Mouse (Mus musculus) thymus, postnatal 10 days (tissue): ENCODE results near the gene Asgr1.
"Not testable (repeated sequence)": the region's sequence is repeated elsewhere in the genome, so short reads cannot be mapped to it uniquely, and the experiment has no call there.

Experiments used
- DNase-seq, 2 experiments: peaks; one replicate each; pipeline ENCODE4 v3.0.0; 2021; ENCODE audit warnings: low spot score in 2 of 2

Asgr1 gene

DNA sequence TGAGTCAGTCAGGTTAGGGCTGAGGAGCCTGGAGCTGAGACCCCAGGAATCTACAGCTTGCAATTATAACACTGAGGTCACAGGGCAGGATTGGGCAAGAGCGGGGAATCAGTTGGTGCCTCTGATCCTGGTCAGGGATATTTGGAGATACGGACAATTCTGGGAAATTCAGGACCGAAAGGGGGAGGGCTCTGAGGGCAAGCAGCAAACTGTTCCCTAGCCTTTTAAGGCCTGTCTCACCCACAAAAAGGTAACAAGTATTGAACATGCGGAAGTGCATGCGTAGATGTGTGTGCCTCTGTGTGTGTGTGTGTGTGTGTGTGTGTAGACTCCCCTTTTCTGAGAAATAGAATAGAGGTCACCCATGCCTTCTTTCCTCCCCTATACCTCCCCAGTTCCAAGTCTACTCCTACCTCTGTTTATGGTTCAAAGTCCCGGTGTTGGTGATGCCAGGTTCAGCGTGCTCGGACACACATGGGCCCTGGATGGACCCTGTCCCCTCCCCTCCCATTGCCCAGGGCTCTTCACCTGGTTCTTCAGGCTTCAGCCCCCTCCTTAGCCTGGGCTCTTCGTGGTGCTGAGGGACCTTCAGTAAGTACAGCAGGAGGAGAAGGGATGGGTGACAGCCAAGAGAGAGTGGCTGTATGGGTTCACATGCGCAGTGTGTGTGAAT is at the start of gene Asgr1:
Asgr1 (plus strand) TSS at position 188 of the 673 bp plus-strand sequence.
- DNase-seq = no peak

DNA sequence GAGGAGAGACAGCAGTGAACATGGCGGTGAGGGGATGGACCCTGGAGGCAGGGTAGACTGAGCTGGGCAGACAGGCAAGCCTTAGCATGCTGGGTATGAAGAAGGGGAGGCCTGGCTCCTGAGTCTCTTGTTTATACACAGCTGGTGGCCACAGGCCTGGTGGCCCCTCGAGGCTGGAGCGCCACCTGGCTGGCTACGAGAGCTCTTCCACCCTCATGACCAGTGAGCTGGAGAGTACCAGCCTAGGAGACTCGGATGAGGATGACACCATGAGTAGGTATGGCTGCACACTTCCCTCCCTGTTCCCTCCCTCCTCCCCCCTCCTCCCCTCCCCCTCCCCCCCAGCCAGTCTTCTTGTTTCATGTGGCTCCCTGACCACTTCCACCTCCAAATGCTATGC is 48.4 kb upstream of the Asgr1 start:
- DNase-seq = peak in 1 of 2 experiments; percentile 45

GRCm38 (mm10) chr11:70010033-70010432 is 43.9 kb upstream of the Asgr1 start:
- no peak for DNase-seq

DNA sequence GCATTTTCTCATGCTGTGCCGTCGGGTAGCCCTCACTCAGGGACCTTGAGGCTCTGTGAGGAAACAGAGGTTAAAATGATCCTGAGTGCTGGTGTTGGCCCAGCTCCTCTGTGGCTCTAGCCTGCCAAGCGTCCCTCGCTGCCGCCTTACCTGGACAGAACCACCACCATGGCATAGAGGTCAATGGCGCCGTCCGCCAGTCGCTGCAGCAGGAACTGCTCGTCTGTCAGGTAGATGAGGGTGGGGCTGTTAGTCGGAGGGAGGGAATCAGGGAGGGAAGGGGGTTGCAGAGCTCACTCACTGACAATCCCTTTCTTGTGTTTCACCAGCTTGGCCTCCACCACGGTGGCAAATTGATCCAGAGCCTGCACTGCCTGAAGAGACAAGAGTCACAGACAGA is 43.3 kb upstream of the Asgr1 start:
- no peak for DNase-seq

- no peak for DNase-seq
These were observed 42.9 kb upstream of the Asgr1 start for GRCm38 (mm10) chr11:70010961-70011360.

DNA sequence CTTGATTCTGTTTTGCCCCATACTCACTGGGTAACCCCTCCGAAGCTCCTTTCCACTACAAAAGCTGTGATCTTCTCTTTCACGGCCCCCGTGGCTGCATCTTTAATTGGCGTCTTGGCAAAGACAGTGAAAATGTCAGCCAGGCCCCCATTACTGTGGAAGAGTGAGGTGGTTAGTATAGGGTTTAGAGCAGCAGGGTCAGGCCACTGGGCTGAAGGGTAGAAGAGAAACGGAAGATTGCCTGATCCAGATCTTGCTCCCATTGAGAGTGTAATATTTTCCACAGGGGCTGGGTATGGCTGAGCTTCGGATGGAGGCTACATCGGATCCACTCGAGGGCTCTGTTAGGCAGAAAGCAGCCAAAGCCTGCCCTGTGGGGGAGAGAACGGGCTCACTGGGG is 41.0 kb upstream of the Asgr1 start:
- DNase-seq = no peak

DNA sequence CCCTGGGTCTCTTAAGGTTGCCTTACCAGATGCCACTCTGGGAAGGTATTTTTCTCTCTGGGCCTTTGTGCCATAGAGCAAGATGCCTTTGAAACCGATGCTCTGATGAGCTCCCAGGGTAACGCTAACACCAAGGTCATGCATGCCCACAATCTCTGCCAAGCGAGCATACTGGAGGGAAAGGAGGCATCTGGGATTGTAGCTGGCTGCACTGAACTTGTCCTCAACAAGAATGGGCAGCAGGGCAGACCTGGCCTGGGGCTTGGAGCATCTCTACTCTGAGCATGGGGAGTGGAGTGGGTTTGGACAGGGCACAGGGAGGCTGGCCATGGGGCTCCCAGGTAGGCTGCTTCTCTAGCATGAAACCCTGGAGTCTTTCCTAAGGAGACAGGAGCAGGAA is 40.5 kb upstream of the Asgr1 start:
- DNase-seq = no peak

GRCm38 (mm10) chr11:70014051-70014450 is 39.8 kb upstream of the Asgr1 start:
- DNase-seq = no peak

GRCm38 (mm10) chr11:70014880-70015558 is 38.9 kb upstream of the Asgr1 start, which contains the start of gene Acadvl:
Acadvl (minus strand) TSS chr11:70015411.
- DNase-seq = peak; percentile 78 to 83

GRCm38 (mm10) chr11:70015677-70016076 is 38.2 kb upstream of the Asgr1 start:
- no peak for DNase-seq

DNA sequence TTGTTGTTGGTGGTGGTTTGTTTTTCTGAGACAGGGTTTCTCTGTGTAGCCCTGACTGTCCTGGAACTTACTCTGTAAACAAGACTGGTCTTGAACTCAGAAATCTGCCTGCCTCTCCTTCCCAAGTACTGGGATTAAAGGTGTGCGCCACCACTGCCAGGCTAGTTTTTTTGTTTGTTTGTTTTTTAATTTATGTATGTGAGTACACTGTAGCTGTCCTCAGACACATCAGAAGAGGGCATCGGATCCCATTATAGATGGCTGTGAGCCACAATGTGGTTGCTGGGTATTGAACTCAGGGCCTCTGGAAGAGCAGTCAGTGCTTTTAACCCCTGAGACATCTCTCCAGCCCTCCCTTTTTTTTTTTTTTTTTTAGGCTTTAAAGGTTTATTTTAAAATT is 37.7 kb upstream of the Asgr1 start:
- DNase-seq = not testable (repeated sequence)

- no peak for DNase-seq
These were observed 37.2 kb upstream of the Asgr1 start, which contains the start of gene Dlg4 for GRCm38 (mm10) chr11:70016669-70017068. Dlg4 (plus strand) TSS chr11:70016942.

- DNase-seq = no peak
These were observed 36.6 kb upstream of the Asgr1 start for GRCm38 (mm10) chr11:70017199-70017767.

- peak; percentile 46 to 64 for DNase-seq
These were observed 35.5 kb upstream of the Asgr1 start for GRCm38 (mm10) chr11:70018131-70018990.

DNA sequence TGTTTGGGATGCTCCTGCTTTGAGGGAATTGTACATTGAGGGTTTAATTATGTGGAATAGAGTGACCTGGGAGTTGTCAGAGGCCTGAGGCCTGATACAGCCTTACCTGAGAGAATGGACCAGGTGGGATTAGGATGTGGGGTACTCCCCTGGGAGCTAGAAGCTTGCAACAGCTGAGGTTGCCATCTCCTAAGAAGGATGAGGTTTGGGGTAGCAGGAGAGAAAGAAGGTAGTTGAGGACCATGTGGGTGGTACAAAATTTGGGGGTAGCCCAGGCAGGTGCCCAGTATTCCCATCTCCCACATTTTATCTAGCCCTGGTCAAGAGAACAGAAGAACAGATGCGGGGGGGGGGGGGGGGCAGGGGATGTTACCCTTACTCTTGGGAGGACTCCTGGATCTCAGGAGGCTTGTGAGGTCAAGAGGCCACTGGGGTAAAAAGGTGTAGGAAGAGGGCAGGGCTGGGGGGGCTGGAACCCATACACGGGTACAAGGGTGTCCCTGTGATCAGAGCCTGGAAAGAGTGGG is 34.3 kb upstream of the Asgr1 start:
- DNase-seq = no peak

DNA sequence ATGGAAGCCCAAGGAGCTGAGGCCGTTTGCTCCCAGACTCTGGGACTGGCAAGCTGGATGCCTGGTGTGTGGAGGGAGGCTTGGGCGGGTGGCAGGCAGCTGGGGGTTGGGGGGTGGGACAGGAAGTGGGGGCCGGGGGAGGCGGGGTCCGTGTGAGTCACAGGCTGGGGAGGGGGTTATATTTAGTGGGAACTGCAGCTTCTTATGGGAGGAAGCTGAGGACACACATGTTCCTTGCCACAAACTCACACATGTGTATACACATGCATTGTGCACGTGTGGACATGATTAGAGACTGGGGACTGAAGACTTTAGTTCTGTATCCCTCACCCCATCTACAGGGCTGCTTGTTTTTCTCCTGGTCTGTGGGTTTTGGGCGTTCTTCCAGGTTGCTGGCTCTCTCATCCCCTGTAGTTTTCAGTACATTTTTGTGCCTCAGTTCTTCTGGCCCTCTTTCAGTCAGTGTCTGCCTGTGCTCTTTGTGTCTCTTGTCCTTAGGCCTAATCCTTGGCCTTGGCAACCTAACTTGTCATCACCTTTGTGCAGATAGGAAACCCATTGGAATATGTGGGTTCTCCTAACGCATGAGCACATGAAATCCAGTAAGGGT is 33.8 kb upstream of the Asgr1 start:
- peak; percentile 60 to 69 for DNase-seq

DNA sequence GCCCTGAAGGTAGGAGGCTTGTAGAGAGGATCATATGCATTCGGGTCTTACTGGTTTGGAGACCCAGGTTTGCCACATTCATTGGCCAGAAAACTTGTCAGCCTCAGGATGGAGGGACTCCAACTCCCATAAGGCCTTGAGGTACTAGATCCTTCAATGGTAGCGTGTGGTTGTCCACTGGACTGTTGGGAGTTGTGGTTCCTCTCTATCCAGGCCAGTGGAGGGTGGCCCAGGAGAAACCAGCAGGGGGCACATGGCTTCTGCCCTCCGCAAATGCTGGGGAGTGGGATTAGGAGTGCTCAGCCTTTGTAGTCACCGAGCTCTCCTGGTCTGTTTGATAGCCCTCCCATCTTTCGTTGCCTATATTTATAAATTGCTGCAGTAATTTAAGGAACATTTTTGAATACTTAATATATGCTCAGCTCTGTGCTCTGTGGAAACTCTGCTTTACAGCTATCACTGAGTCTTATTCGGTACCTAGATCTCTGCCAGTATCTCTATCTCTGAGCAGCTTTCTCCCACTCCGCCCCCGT is 33.1 kb upstream of the Asgr1 start:
- peak; percentile 73 for DNase-seq

DNA sequence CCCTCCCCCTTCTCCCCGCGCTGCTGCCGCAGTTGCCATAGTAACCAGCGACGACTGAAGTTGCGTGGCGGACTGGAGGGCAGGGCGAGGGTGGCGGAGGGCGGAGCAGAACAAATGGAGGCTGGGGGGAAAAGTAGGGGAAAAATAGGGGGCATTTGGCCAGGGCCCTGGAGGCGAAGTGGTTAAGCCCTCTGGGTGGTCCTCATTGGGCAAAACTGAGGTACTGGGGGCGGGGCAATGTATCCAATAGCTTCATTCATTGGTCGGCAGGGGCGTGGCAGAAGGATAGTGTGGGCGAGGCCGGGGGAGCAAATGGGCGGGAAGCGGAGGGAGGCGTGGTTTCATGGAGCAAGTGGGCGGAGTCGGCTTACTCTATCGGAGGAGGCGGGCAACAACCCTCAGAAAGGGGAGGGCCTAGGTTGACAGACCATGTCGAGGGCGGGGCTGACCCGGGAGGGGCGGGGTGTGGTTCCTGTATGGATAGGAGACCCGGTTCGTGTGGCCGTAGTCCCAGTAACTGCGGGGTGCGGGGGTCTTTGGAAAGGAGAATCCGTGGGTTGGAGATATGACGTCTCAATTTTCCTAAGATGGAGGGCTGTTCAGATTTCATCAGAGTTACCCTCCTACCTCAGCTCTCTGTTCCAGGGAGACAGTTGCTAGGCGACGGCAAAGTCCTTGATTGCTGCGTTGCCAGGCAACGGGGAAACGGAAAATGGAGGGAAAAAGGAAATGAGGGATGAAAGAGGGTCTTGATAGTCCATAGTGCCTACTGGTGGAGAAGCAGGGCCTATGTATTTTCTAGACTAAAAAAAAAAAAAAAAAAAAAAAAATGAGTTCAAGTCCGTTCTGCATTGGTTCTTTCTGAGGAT is 32.4 kb upstream of the Asgr1 start:
- DNase-seq = peak; percentile 92

GRCm38 (mm10) chr11:70023481-70024150 is 30.3 kb upstream of the Asgr1 start:
- DNase-seq = no peak

DNA sequence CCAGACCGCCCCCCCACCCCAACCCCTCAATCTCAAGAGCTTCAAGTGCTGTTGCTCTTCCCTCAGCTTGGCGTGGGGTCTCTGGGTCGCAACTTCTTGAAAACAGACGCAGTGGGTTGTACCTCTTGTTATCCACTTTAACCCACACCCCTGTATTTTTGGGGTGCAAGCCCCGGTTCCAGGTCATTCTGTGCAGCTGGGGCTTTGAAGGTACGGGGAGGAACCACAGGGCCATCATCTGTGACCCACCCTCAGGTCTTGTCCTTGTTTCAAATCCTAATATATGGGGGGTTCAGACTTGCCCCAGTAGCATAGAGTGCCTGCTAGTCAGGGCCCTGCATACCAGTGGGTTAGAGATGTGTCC is 29.8 kb upstream of the Asgr1 start:
- no peak for DNase-seq
